Mouse (Mus musculus) cerebellum, adult 2 months (tissue): ENCODE measurements around the gene Efcab12.

Experiments
- CTCF ChIP-seq: fragments of 200-500 bp; IDR thresholded peaks from 2 replicates; pipeline ENCODE4 v1.5.1; 2011; ENCODE audit warnings: low read depth, mild to moderate bottlenecking, control low read depth, low read length, moderate library complexity, borderline replicate concordance; ENCODE audit not compliant: insufficient read depth
- POLR2A ChIP-seq: fragments of 200-500 bp; IDR thresholded peaks from 2 replicates; pipeline ENCODE4 v1.6.1; 2011; ENCODE audit warnings: low read length, control low read depth, borderline replicate concordance; ENCODE audit not compliant: insufficient read depth

DNA sequence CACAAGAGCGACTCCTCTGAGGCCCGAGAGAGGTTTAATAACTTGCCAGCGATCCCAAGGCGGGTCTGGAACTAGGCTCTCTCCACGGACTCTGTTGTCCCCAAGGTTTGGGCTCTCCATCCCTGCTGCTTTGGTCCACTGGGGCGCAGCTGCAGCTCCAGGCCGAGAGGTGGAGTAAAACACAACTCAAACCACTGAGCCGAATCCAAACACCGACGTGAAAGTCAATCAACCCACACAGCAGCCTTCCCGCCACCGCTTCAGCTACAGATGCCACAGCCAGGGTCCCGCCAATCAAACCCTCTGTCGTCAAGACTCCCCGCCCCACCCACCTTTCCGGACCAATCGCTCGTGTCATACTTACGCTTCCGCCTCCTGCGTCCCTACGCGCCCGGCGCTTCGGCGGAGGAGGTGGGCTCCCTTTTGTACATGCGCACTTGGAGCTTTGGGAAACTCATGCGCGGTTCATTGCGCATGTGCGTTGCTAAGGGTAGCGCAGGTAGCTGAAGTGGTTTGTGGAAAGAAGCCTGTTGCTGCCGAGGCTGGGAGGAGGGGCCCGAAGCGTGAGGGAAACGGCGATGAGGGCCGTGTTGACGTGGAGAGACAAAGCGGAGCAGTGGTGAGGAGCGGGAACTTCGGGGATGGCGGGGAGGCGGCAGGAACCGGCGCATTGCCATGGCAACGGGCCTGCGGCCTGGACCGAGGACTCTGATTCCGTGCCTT is 15.0 kb upstream of the Efcab12 start, which contains the start of the genes Mbd4 and Ift122:
- TF ChIP-seq CTCF, result no peak
- TF ChIP-seq POLR2A, result peak; percentile 31; the same call in 1 of the 2 replicates
